Mouse (Mus musculus) kidney, adult 9 months (tissue): Measurements from ENCODE around the gene Chga.

Source experiments
- DNase-seq: peaks from one replicate; pipeline ENCODE4 v3.0.0; 2022

Gene Chga

DNA sequence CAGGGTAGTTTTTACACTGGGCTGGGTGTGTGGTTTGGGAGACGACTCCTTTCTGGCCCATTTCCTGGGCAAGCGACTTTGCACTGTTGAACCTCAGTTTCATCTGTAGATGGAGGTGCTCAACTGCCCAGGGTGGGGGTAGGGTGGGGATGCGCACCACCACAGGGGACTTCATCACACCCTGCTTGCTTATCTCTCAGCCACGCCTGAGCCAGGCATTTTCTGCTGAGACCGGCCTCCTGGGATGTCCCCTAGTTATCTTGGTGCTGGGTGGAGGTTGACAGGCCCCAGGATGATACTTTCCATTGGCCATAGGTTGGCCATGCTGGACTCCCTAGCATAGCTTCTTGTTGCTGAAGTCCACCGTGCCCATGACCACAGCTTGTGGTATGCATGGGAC is 10.3 kb downstream of the Chga start:
- no peak for DNase-seq

DNA sequence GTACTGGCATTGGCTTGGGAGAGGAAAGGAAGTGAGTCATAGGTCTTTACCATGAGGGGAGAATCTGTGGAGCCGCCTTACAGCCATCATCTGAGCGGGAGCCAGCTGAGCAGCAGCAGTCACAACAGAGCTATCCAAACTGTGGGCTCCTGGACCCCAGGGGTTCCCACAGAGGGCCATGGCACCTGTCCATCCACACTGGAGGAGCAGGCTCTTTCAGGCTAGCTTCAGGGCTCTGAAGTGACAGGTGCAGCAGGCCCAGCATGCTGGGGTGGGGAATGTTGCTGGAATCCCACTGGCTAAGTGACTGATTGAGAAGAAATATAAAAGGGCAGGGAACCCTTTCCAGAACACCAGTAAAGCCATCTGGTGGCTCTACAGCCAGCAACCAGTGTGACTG is 12.2 kb downstream of the Chga start:
- DNase-seq, result no peak

DNA sequence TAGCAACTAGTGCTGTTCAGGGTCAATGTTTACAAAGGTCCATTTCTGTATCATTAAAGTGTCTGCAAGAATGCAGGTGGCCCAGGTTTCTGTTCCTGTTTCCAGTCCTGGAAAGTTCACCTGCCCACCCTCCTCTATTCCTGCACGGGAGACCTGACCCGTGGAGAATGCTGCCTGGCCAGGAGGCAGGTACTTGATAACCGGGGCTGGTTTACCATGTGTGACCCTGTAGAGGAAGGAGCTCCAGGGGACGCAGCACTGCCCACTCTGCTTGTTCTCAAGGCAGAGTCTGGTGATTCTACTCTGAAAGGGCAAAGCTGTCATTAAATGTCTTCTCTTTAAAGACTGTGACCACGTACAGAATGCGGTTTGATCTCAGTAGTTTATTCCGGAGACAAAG is 13.4 kb downstream of the Chga start:
- DNase-seq, result no peak

- DNase-seq, result no peak
These were observed 15.3 kb downstream of the Chga start for GRCm38 (mm10) chr12:102570111-102570510.

DNA sequence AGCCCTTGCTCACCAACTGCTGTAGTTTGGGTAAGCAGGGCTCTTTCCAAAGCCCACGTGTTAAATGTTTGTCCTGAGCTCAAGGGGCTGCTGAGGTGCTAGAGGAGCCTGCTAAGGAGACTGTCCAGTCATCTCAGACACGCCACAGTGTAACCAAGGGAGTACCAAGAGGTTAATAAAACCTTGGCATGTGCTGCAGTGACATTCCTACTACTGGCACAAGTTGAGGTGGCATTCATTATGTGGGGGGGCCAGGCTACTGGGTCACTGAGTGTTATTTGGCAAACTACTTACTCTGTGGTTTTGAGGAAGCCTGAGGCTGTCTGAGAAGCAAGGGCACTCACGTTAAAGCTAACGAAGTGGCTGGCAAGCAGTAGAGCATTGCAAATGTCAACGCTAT is 16.0 kb downstream of the Chga start:
- DNase-seq, result no peak

- no peak for DNase-seq
These were observed 16.9 kb downstream of the Chga start for GRCm38 (mm10) chr12:102571666-102572065.

DNA sequence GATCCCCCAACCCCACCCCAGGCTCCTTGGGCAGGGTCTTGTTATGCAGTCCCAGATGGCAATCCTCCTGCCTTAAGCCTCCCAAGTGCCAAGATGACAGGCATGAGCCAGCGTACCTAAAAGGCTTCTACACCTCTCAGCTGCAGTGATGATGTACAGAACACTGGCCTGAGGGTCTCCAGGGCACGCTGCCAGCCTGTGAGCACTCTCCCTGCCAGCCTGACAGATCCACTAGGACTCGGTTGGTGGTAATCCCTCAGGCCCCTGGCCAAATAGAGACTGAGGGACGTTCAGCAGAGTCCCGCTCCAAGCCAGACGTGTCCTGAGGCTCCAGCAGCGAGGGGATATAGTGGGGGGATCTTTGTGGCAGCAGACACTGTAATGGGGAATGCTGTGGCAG is 18.3 kb downstream of the Chga start:
- no peak for DNase-seq

DNA sequence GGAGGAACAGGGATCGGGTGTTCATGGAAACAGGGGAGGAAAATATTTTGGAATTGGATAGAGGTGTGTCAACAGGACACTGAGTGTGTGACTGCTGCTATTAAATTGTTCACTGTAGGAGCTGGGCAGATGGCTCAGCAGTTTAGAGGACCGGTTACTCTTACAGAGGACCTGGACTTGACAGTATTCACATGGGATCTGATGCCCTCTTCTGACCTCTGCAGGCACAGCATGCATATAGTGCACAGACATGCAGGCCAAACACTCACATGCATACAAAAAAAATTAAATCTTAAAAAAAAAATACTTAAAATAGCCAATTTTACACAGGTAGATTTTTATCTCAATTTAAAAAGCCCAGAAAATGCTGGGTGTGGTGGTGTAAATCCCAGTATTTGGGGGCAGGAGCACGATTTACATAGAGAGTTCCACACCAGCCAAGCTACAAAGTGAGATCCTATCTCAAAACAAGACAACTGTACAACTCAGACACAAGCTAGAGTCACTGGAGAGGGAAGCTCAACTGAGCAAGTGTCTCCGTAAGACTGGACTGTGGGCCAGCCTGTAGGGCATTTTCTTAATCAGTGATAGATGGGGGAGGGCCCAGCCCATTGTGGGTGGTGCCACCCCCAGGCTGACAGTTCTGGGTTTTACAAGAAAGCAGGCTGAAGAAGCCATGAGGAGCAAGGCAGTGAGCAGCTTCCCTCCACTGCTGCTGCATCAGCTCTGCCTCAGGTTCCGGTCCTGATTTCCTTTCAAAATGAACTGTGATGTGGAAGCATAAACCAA is 21.0 kb downstream of the Chga start:
- DNase-seq, result peak; percentile 55

- no peak for DNase-seq
These were observed 22.1 kb downstream of the Chga start for GRCm38 (mm10) chr12:102576659-102577398.

DNA sequence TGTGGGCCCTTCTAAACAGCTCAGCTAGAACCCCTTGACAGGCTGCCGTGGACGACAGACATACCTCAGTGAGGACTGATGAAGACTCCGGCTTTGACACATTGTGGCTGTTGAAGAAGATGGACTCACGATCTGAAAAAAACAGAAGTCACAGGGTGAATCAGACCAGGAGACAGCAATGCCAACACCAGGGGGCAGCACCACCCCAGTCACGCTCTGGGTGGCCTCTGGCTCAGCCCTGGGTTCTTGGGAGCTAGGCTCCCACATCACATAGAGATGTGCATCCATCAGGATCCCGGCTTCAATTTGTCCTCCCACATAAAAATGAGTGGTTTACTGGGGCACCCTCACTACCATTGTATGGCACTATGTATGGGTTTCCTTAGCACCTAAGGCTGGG is 24.3 kb downstream of the Chga start:
- peak; percentile 70 for DNase-seq

DNA sequence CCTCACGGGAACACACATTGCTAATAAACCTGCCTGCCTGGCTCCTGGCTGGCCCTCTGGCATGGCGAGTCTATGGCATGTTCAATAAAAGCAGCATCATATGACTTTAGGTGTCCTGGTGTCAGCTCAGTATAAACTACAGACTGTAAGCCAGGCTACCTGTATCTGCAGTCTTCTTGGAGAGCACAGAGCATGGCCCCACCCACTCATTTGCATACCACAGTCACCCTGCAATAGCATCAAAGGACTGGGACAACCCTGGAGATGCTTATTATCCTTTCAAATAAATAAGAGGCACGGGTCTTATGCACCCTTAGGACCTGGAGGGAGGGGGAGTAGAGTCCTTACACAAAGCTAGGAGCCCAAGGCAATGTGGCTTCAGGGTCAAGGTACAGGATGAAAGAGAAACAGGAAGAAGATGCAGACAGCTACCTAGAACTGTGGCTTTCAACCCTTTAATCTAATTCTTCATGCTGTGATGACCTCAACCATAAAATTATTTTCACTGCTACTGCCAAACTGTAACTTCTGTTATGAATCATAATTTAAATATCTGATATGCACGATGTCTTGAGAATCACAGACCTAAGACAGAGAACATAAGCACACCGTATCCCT is 26.9 kb downstream of the Chga start:
- DNase-seq, result no peak

GRCm38 (mm10) chr12:102582441-102582840 is 27.7 kb downstream of the Chga start:
- no peak for DNase-seq

GRCm38 (mm10) chr12:102585390-102585789 is 30.6 kb downstream of the Chga start:
- no peak for DNase-seq

DNA sequence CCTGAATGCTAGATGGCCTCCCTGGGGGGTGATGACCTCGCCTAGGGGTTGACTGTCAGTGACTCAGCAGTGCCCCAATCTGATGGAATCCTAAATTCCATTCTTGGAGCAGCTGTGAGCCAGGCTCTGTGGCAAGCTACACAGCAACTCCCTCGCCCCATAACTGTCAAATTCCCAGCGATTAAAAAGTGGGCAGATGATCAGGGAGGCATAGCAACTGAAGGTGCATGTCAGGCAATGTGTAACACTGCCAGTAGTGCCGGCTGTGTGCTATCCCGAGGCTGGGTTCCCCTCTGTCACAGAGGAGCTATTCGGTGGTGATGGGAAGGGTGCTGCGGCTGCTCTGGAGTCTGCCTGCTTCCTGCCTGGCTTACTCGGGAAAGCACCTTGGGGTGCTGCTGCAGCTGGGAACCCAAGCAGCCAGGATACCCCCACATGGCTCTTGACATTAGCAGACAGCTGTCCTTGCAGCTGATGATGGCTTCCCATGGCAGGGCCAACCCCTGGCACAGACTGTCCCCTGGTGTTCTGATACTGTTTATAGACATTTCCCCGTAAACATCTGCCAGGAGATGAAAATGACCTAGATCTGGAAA is 31.6 kb downstream of the Chga start:
- no peak for DNase-seq

- DNase-seq, result no peak
These were observed 32.3 kb downstream of the Chga start for GRCm38 (mm10) chr12:102587106-102587505.

DNA sequence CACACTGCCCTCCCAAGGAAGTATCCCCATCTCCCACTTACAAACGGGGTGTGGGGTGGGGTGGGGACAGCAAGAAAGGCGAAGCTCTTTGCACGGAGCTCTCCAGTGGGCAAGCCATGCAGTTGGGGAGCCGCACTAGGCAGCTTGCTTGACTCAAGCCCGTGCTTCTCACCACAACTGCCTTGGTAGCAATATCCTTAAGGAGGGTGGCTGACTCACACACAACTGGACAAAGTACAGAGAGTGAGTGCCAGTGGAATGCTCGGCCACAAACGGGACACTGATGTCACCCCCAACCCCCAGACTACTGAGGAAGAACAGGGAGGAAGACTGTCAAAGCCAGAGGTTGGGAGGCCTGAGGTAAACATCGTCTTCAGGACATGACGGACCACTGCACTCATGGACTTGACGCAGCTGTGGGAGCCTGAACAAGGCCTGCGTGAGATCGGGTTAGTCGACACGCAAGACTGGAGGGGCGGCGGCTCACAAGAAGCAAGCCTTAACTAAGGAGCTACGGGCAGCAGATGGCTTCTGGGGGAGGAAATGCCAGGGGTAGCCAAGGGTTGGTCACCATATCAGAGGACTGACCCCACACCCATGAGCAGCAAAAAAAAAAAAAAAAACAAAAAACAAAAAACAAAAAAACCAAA is 36.1 kb downstream of the Chga start:
- DNase-seq, result peak; percentile 18

DNA sequence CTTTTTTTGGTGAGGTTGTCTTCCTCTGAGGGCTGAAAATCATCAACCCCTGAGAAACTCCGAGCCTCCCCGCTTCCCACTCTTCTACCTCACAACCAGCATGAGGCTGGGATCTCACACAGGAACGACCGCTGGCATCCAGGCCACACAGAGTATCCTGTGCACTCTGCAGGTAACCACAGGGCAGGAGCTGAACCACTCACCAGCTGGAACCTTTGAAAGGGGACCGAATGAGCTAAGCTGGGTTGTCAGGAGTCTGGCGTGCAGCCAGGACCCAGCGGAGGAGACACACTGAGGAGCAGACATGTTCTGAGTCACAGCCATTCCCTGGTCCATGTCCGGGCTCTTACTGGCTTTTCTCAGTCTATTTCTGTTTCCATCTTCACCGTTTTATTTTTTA is 38.9 kb downstream of the Chga start:
- DNase-seq, result no peak

- no peak for DNase-seq
These were observed 39.9 kb downstream of the Chga start for GRCm38 (mm10) chr12:102594627-102595026.

DNA sequence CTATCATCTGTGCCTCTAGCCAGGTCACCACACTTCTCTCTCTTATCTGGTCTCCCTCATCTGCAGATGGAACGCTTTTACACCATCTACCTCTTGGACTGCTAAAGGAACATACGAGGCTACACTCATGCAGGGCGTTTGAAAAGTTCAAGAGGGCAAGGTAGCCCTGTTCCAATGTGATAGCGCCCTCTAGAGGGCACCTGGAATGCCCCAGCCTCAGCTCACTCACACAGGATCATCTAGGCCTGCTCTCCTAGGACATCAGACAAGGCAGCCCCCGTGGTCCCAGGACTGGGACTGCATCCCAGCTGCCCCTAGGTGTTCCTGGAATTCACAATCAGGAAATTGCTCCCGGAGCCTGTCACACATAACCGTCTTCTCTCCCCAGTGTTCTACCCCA is 41.6 kb downstream of the Chga start:
- peak; percentile 34 for DNase-seq

DNA sequence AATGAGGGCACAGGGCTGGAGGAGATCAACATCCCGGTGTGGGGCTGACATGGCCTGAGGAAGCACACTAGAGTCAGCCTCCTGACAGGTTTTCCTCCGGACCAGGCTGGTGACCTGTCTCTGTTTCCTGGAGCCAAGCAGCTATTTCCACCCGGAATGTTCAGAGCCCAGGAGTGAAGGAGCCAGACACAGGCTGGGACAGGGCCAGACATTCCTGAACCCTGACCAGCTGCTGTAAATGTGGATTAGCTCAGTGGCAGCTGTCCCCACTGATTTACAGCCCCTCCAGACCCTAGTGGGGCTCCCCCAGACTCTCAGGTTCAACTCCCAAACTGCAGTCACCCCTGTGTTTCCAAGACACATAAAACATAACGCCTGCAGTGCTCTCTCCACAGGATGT is 42.7 kb downstream of the Chga start:
- DNase-seq, result peak; percentile 69

- DNase-seq, result no peak
These were observed 43.8 kb downstream of the Chga start for GRCm38 (mm10) chr12:102598535-102598934.

DNA sequence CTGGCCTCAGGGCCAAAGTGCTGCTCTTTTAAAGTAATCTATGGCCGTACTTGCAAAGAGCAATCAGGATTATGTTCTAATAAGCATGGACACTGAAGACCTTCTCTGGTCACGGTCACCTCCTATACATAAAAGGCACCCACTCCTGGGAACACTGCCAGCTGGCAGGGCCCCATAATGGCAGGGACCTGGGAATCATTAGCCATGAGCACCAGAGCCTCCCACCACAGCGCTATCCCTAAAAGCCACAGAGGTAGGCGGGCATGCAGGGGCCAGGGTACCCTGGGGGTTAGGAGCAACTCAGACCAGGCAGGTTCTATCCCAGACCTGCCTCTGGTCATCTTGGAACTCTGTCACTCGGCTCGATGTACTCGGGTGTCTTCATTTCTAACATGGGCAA is 45.0 kb downstream of the Chga start:
- peak; percentile 45 for DNase-seq

GRCm38 (mm10) chr12:102600345-102600744 is 45.6 kb downstream of the Chga start:
- no peak for DNase-seq
